Mouse (Mus musculus): ENCODE measurements around the gene Txndc2.
"Not testable (repeated sequence)": the region's sequence is repeated elsewhere in the genome, so short reads cannot be mapped to it uniquely, and the experiment has no call there.

Txndc2 gene

GRCm38 (mm10) chr17:65655608-65656007 is 13.6 kb upstream of the Txndc2 start:
- no peak for DNase-seq

GRCm38 (mm10) chr17:65650598-65650997 is 8.6 kb upstream of the Txndc2 start:
- no peak for DNase-seq

GRCm38 (mm10) chr17:65649175-65649493 is 7.2 kb upstream of the Txndc2 start:
- no peak for DNase-seq

- no peak for DNase-seq
Measured at GRCm38 (mm10) chr17:65648371-65649174, 6.6 kb upstream of the Txndc2 start.

GRCm38 (mm10) chr17:65647961-65648360 is 6.0 kb upstream of the Txndc2 start:
- DNase-seq: no peak

GRCm38 (mm10) chr17:65647226-65647625 is 5.3 kb upstream of the Txndc2 start:
- no peak for DNase-seq

GRCm38 (mm10) chr17:65643579-65643978 is 1.6 kb upstream of the Txndc2 start:
- no peak for DNase-seq

GRCm38 (mm10) chr17:65643051-65643521 is 1.1 kb upstream of the Txndc2 start:
- DNase-seq: peak; percentile 14

- no peak for DNase-seq
Measured at GRCm38 (mm10) chr17:65642578-65642991, 617 bp upstream of the Txndc2 start.

GRCm38 (mm10) chr17:65639144-65639543 is 2.8 kb downstream of the Txndc2 start:
- no peak for DNase-seq

GRCm38 (mm10) chr17:65635715-65636360 is 6.1 kb downstream of the Txndc2 start:
- DNase-seq: no peak

- no peak for DNase-seq
Measured at GRCm38 (mm10) chr17:65629943-65630342, 12.0 kb downstream of the Txndc2 start.

- DNase-seq: not testable (repeated sequence)
Measured at GRCm38 (mm10) chr17:65628823-65629532, 13.0 kb downstream of the Txndc2 start.

GRCm38 (mm10) chr17:65626301-65626700 is 15.7 kb downstream of the Txndc2 start:
- DNase-seq: no peak

- no peak for DNase-seq
Measured at GRCm38 (mm10) chr17:65625563-65625962, 16.4 kb downstream of the Txndc2 start.

- no peak for DNase-seq
Measured at GRCm38 (mm10) chr17:65623130-65623529, 18.8 kb downstream of the Txndc2 start.

GRCm38 (mm10) chr17:65618431-65618830 is 23.5 kb downstream of the Txndc2 start:
- no peak for DNase-seq

- no peak for DNase-seq
Measured at GRCm38 (mm10) chr17:65615678-65616077, 26.3 kb downstream of the Txndc2 start.

- DNase-seq: no peak
Measured at GRCm38 (mm10) chr17:65614431-65614830, 27.5 kb downstream of the Txndc2 start.

- DNase-seq: peak; percentile 99
Measured at GRCm38 (mm10) chr17:65613463-65614412, 28.2 kb downstream of the Txndc2 start, which contains the start of gene Vapa. Vapa (minus strand) TSS chr17:65613555.

- no peak for DNase-seq
Measured at GRCm38 (mm10) chr17:65613142-65613462, 28.9 kb downstream of the Txndc2 start.

GRCm38 (mm10) chr17:65612391-65613141 is 29.4 kb downstream of the Txndc2 start:
- peak; percentile 50 for DNase-seq
